Mouse (Mus musculus): Measurements from ENCODE around the gene Limd1. TPM values are rescaled to one million over a fixed set of nuclear protein-coding genes. Genes with fewer than 3 reads are reported as not detected.

Gene Limd1
- polyA plus RNA-seq, 2 experiments, result 32.5 to 58.4 TPM

DNA sequence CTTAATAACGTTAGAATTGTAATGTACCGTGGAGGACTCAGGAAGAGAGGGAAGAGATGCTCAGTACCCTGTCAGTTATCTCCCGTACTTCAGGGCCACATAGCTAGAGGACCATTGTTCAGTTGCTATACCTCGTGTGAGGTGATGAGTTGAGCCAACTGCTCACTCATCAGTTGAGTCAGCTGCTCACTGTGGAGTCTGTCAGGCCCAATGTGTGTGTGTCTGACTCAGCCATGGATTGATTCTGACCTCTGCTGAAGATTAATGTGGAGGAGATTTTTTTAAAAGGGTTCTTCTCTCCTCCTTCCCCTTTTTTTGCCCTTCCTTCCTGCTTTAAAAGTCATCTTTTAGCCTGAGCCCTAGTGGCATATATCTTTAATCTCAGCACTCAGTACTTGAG lies 22.0 kb downstream of the Limd1 start:
- H3K27ac ChIP-seq (replicated peaks; ENCODE audit: low read depth, low read length), result no peak overlapping the region
- DNase-seq (ENCODE audit: low spot score) (no peak), ATAC-seq (ENCODE audit: low FRiP score, low read depth) (no peak)
- H3K4me2 ChIP-seq (replicated peaks; ENCODE audit: low read depth, low read length, severe bottlenecking), result no peak overlapping the region
- peaks cover 16% of the 10 kb centered on the region for H3K4me1 ChIP-seq (ENCODE audit: control insufficient read depth, insufficient read depth, low read length)
- 88% methylated on average over 4 of the region's 4 CpGs for WGBS
- no peak for TF ChIP-seq POLR2A (IDR thresholded peaks at IDR 0.05; ENCODE audit: borderline replicate concordance, extremely low read depth, insufficient read depth, insufficient read length)
- no peaks in the 10 kb centered on the region for H3K9me3 ChIP-seq (ENCODE audit: control insufficient read depth, low read length)
- H3K27me3 ChIP-seq (ENCODE audit: control insufficient read depth, insufficient read depth, low read length), result no peaks in the 10 kb centered on the region
- H3K36me3 ChIP-seq (ENCODE audit: control insufficient read depth, insufficient read depth, low read length), result peaks cover 27% of the 10 kb centered on the region; the same call in 1 of the 2 replicates
- no peak overlapping the region for H3K9ac ChIP-seq (ENCODE audit: low read depth, low read length, severe bottlenecking)
- no peak overlapping the region for H3K4me3 ChIP-seq (replicated peaks; ENCODE audit: low read length)

DNA sequence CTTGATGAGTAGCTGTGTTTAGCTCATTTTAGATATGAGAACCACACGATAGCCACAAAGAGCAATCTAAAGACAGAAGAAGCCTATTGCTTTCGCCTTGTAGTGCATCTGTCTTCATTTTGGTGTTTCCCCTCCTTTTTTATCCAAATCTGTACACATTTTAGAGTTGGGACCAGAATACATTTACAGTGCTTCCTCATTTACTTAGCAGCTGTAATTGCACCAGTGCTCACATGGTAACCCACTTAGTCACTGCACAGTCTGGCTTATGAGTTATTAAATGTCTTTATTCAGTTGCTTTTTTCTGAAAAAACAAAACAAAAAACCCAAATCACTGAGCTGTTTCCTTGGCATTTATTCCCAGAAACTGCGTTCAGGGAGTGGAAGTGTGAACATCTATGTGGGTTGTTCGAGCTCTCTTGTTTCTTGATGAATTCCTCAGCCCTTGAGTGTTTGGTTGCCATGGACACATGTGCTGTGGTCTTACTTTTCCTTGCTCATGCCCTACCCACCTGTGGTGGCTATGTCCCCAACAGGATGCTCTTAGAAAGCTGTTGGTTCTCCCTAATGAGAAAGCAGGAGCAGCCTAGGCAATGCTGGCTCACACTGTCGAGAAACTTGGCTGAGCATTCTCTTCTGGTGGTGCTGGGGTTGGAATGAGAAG lies 24.8 kb downstream of the Limd1 start:
- DNase-seq (ENCODE audit: low spot score), result no peak
- no peaks in the 10 kb centered on the region for H3K4me1 ChIP-seq (ENCODE audit: control insufficient read depth, insufficient read depth, low read length)
- H3K4me2 ChIP-seq (replicated peaks; ENCODE audit: low read depth, low read length, severe bottlenecking), result no peak overlapping the region
- no peak for ATAC-seq (ENCODE audit: low FRiP score, low read depth)
- no peak overlapping the region for H3K9ac ChIP-seq (ENCODE audit: low read depth, low read length, severe bottlenecking)
- WGBS, result 85% methylated on average over 5 of the region's 5 CpGs
- H3K27me3 ChIP-seq (ENCODE audit: control insufficient read depth, insufficient read depth, low read length), result no peaks in the 10 kb centered on the region
- H3K27ac ChIP-seq (replicated peaks; ENCODE audit: low read depth, low read length), result no peak overlapping the region
- no peak overlapping the region for H3K4me3 ChIP-seq (replicated peaks; ENCODE audit: low read length)
- TF ChIP-seq POLR2A (IDR thresholded peaks at IDR 0.05; ENCODE audit: borderline replicate concordance, extremely low read depth, insufficient read depth, insufficient read length), result no peak
- peaks cover 27% of the 10 kb centered on the region; the same call in 1 of the 2 replicates for H3K36me3 ChIP-seq (ENCODE audit: control insufficient read depth, insufficient read depth, low read length)
- H3K9me3 ChIP-seq (ENCODE audit: control insufficient read depth, low read length), result no peaks in the 10 kb centered on the region

DNA sequence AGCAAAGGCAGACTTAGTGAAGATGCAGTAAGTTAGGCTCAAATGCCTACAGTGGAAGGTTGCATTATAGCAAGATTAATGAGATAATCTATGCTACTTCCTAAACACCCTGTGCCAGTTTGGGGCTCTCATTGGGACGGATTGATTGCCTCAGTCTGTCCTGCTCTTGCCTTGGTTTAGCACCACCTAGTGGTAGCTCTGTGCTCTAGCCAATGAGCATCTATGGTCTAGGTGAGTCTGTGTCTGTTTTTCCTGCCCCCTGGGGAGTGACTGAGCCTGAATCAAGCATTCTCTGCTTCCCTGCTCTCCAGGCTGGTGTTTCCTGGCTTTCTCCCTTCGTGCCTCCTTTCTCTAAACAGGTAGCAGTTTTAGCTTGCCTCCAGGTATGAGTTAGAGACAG lies 25.8 kb downstream of the Limd1 start:
- H3K4me3 ChIP-seq (replicated peaks; ENCODE audit: low read length), result no peak overlapping the region
- DNase-seq (ENCODE audit: low spot score), result peak; percentile 65
- H3K4me1 ChIP-seq (ENCODE audit: control insufficient read depth, insufficient read depth, low read length), result no peaks in the 10 kb centered on the region
- TF ChIP-seq POLR2A (IDR thresholded peaks at IDR 0.05; ENCODE audit: borderline replicate concordance, extremely low read depth, insufficient read depth, insufficient read length), result no peak
- H3K36me3 ChIP-seq (ENCODE audit: control insufficient read depth, insufficient read depth, low read length), result peaks cover 27% of the 10 kb centered on the region; the same call in 1 of the 2 replicates
- 0 out of 2 replicates have a peak, but pooled peaks have one; percentile 63 for ATAC-seq (ENCODE audit: low FRiP score, low read depth)
- no peak overlapping the region for H3K9ac ChIP-seq (ENCODE audit: low read depth, low read length, severe bottlenecking)
- no peaks in the 10 kb centered on the region for H3K9me3 ChIP-seq (ENCODE audit: control insufficient read depth, low read length)
- WGBS, result 17% methylated on average over 2 of the region's 2 CpGs
- no peak overlapping the region for H3K27ac ChIP-seq (replicated peaks; ENCODE audit: low read depth, low read length)
- H3K27me3 ChIP-seq (ENCODE audit: control insufficient read depth, insufficient read depth, low read length), result no peaks in the 10 kb centered on the region
- H3K4me2 ChIP-seq (replicated peaks; ENCODE audit: low read depth, low read length, severe bottlenecking), result no peak overlapping the region

DNA sequence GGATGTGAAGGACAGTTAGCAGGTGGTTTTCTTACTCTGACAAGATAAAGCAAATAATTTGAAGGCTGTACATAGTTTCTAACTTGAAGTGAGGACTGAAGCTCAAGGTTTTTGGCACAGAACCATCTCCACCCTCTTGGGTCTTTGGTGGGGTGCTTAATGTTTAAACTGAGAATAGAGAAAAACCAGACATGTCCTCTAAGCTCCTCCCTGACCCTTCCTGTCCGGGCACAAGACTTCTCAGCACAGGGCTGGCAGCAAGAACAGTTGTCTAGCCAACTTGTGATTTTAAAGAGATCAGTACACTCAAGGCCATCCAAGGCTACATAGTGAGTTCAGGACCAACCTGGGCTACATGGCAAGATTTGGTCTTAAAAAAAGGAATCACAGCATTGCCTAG lies 27.1 kb downstream of the Limd1 start:
- Histone ChIP-seq H3K4me1 (ENCODE audit: control insufficient read depth, insufficient read depth, low read length) (no peaks in the 10 kb centered on the region), H3K27me3 (ENCODE audit: control insufficient read depth, insufficient read depth, low read length) (no peaks in the 10 kb centered on the region), H3K4me3 (replicated peaks; ENCODE audit: low read length) (no peak overlapping the region), H3K9me3 (ENCODE audit: control insufficient read depth, low read length) (no peaks in the 10 kb centered on the region), H3K27ac (replicated peaks; ENCODE audit: low read depth, low read length) (no peak overlapping the region), H3K36me3 (ENCODE audit: control insufficient read depth, insufficient read depth, low read length) (peaks cover 26% of the 10 kb centered on the region; the same call in 1 of the 2 replicates), H3K4me2 (replicated peaks; ENCODE audit: low read depth, low read length, severe bottlenecking) (no peak overlapping the region), H3K9ac (ENCODE audit: low read depth, low read length, severe bottlenecking) (no peak overlapping the region)
- DNase-seq (ENCODE audit: low spot score), result no peak
- 60% methylated on average over 1 of the region's 1 CpGs for WGBS
- no peak for TF ChIP-seq POLR2A (IDR thresholded peaks at IDR 0.05; ENCODE audit: borderline replicate concordance, extremely low read depth, insufficient read depth, insufficient read length)
- ATAC-seq (ENCODE audit: low FRiP score, low read depth), result no peak

DNA sequence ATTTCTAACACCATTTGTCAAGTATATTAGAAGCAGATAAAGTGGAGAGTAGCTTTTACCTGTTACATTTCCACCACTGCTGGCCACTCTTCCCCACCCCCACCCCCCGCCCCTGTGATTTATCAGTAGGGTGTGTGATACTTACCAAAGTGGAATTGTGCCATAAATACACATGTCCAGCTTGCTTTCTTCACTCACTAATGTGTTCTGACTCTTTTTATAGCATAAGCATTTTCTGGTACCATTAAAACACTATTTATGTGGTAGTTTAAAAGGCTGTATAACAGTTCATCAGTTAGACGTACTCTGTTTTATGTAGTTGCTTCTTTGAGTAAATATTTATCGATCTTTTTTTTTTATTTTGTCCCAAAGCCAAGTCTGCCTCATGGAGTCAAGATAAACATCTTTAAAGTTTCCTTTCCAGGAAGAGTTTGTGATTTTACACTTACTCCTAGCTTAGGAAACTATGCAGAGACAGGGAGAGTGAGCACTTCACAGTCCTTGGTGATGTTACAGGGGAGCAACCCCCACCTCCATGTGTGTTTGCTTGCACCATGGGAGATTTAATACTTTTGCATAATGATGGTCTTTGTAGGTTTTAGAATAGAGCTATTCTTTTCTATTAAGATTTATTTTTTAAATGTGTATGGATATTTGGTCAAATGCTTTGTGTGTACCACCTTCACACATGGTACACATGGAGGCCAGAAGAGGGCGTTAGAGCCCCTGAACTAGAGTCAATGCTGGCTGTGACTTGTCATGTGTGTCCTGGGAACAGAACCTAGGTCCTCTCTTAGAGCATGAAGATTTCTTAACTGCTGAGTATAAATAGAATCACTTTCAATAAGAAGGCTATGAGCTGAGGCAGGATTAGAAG lies 28.0 kb downstream of the Limd1 start:
- Histone ChIP-seq H3K27me3 (ENCODE audit: control insufficient read depth, insufficient read depth, low read length) (no peaks in the 10 kb centered on the region), H3K4me3 (replicated peaks; ENCODE audit: low read length) (no peak overlapping the region), H3K27ac (replicated peaks; ENCODE audit: low read depth, low read length) (no peak overlapping the region), H3K4me2 (replicated peaks; ENCODE audit: low read depth, low read length, severe bottlenecking) (no peak overlapping the region), H3K4me1 (ENCODE audit: control insufficient read depth, insufficient read depth, low read length) (no peaks in the 10 kb centered on the region), H3K9me3 (ENCODE audit: control insufficient read depth, low read length) (no peaks in the 10 kb centered on the region), H3K36me3 (ENCODE audit: control insufficient read depth, insufficient read depth, low read length) (peaks cover 29% of the 10 kb centered on the region), H3K9ac (ENCODE audit: low read depth, low read length, severe bottlenecking) (no peak overlapping the region)
- WGBS, result 53% methylated on average over 4 of the region's 4 CpGs
- no peak for TF ChIP-seq POLR2A (IDR thresholded peaks at IDR 0.05; ENCODE audit: borderline replicate concordance, extremely low read depth, insufficient read depth, insufficient read length)
- no peak for DNase-seq (ENCODE audit: low spot score)
- ATAC-seq (ENCODE audit: low FRiP score, low read depth), result no peak

Measured in limb, embryonic 14.5 days (tissue).